Mouse (Mus musculus) kidney, embryonic 16.5 days (tissue): ENCODE results near the gene Iqsec1. TPM values are rescaled to one million over a fixed set of nuclear protein-coding genes. Genes with fewer than 3 reads are reported as not detected.

Source experiments
- ATAC-seq: fragments of 200-750 bp; cut with Nextera tagmentation; 2 replicates; pipeline ENCODE4 v1.8.0; 2017; ENCODE audit warnings: moderate TSS enrichment; ENCODE audit not compliant: low FRiP score, low TSS enrichment
- H3K27ac ChIP-seq: fragments of 300-500 bp; sonication (generic); 2 replicates; pipeline ENCODE4 v1.5.1; 2014; ENCODE audit warnings: low read length
- H3K27me3 ChIP-seq: fragments of 300-500 bp; sonication (generic); 2 replicates; pipeline ENCODE4 v1.6.1; 2014; ENCODE audit warnings: low read length, control low read depth, mixed read lengths; ENCODE audit not compliant: insufficient read depth
- H3K36me3 ChIP-seq: fragments of 300-500 bp; sonication (generic); 2 replicates; pipeline ENCODE4 v1.6.1; 2014; ENCODE audit warnings: low read length, control low read depth, mixed read lengths; ENCODE audit not compliant: insufficient read depth
- H3K4me1 ChIP-seq: fragments of 300-500 bp; sonication (generic); 2 replicates; pipeline ENCODE4 v1.6.1; 2014; ENCODE audit warnings: low read length, control low read depth, mixed read lengths; ENCODE audit not compliant: insufficient read depth
- H3K4me2 ChIP-seq: fragments of 300-500 bp; sonication (generic); replicated peaks from 2 replicates; pipeline ENCODE4 v1.6.1; 2014; ENCODE audit warnings: low read depth, low read length
- H3K4me3 ChIP-seq: fragments of 300-500 bp; sonication (generic); 2 replicates; pipeline ENCODE4 v1.5.1; 2014; ENCODE audit warnings: mild to moderate bottlenecking, low read length
- H3K9ac ChIP-seq: fragments of 300-500 bp; sonication (generic); replicated peaks from 2 replicates; pipeline ENCODE4 v1.6.1; 2014; ENCODE audit warnings: low read length
- H3K9me3 ChIP-seq: fragments of 300-500 bp; sonication (generic); 2 replicates; pipeline ENCODE4 v1.6.1; 2016; ENCODE audit warnings: low read length, control low read depth
- WGBS: fragments of 180-500 bp; shearing (Covaris S2); extraction: QIAGEN DNeasy Blood & Tissue Kit; methylation state at CpG from one replicate; pipeline ENCODE4 v1.1.7; 2014; 5-methylcytosine and 5-hydroxymethylcytosine counted together
- polyA plus RNA-seq: library from polyadenylated mRNA; unstranded; fragments of >200 nt; fragmentation: Nextera tagmentation; extraction: Ambion mirVana; gene quantifications from 2 replicates; pipeline ENCODE4 v1.2.1, GENCODE M21; 2015

Gene Iqsec1
- 10.5 and 10.9 TPM in 2 replicates for polyA plus RNA-seq

DNA sequence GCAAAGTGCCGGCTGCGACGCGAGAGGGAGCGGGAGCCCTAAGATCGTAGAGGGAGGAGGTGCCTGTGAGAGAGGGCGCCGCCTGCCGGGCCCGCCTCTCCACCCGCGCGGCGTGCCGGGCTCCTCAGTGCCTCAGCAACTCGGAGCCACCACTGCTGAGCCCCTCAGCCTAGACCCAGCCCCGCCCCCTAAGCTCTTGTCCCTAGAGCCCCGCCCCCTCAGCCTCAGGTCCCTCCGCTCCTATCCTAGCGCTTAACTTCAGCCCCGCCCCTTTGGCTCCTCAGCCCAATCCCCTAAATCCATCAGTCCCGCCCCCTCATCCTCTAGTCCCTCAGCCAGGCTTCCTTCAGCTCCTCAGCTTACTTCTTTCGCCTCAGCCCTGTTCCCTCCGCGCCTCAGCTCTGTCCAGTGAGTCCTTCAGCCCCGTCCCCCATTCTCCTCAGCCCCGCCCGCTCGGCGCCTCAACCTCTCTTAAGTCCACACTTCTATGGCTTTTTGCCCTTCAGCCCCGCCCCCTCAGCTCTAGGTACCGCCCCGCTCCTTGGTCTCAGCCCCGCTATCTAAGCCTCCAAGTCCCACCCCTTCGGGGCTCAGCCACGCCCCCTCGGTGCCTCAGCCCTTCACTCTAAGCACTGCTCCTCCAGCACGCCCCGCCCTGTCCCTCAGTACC is at the start of gene Iqsec1:
Gene Iqsec1, minus strand, starts transcription at position 38 of the 670 bp plus-strand sequence.
- peaks cover 12% of the 10 kb centered on the region for H3K4me1 ChIP-seq
- peaks cover 6% of the 10 kb centered on the region; the same call in 1 of the 2 replicates for H3K27me3 ChIP-seq
- H3K9ac ChIP-seq, result peak within 1 kb of the TSS; percentile 78
- peak within 1 kb of the TSS; percentile 99 for H3K4me2 ChIP-seq
- H3K36me3 ChIP-seq, result no peaks in the 10 kb centered on the region
- H3K27ac ChIP-seq, result peak within 1 kb of the TSS; percentile 63; the same call in 1 of the 2 replicates
- WGBS, result under 1% methylated on average over 36 of the region's 39 CpGs
- ATAC-seq, result peak; percentile 99
- peak within 1 kb of the TSS; percentile 69 for H3K4me3 ChIP-seq
- peaks cover 6% of the 10 kb centered on the region; the same call in 1 of the 2 replicates for H3K9me3 ChIP-seq

DNA sequence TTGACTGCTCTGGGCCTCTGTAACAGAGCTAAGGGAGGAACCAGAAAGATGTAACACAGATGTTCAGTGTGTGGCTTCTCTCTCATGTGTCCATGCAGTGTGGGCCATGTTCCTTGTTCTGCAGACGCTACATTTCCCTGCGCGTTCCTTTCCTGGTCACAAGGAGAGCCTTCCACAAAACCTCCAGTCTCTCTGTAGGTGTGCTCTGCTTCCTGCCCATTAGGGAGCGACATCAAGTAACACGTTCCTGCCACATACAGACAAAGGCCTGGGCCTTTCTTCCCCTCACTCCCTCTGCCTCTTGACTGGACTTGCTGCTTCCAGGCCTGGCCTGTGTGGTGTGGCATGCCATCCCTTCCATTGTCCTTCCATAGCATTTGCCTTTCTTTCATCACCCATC is 39.8 kb upstream of the Iqsec1 start:
- 89% methylated on average over 5 of the region's 5 CpGs for WGBS
- H3K27ac ChIP-seq, result no peak overlapping the region
- no peak overlapping the region for H3K4me3 ChIP-seq
- H3K4me1 ChIP-seq, result 0 out of 2 replicates have a peak, but pooled peaks cover 5% of the 10 kb centered on the region
- no peaks in the 10 kb centered on the region for H3K36me3 ChIP-seq
- no peak for ATAC-seq
- no peaks in the 10 kb centered on the region for H3K9me3 ChIP-seq
- no peak overlapping the region for H3K4me2 ChIP-seq
- no peaks in the 10 kb centered on the region for H3K27me3 ChIP-seq
- H3K9ac ChIP-seq, result no peak overlapping the region

DNA sequence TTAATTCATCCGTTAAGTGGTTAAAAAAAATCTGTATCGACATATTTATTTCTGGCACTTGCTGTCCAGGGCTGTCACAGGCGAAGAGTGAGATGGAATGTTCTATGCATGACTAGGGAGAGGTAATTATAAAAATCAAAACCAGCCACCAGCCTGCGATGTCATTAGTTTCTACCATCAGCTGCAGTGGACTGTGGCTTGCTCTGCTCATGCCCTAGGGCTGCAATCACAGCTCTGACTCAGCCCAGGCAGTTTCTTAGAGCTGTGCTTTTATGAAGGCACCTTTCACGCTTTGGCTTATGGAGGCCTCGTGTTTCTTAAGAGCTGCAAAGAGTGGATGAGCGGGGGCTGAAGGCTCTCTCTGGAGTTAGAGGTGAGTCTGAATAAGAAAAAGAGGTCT is 32.3 kb upstream of the Iqsec1 start:
- Histone ChIP-seq H3K4me3 (no peak overlapping the region), H3K27me3 (no peaks in the 10 kb centered on the region), H3K9ac (no peak overlapping the region), H3K27ac (peak overlapping the region; percentile 75), H3K9me3 (no peaks in the 10 kb centered on the region), H3K4me1 (0 out of 2 replicates have a peak, but pooled peaks cover 8% of the 10 kb centered on the region), H3K4me2 (no peak overlapping the region), H3K36me3 (no peaks in the 10 kb centered on the region)
- WGBS, result 59% methylated on average over 7 of the region's 7 CpGs
- ATAC-seq, result peak; percentile 78

DNA sequence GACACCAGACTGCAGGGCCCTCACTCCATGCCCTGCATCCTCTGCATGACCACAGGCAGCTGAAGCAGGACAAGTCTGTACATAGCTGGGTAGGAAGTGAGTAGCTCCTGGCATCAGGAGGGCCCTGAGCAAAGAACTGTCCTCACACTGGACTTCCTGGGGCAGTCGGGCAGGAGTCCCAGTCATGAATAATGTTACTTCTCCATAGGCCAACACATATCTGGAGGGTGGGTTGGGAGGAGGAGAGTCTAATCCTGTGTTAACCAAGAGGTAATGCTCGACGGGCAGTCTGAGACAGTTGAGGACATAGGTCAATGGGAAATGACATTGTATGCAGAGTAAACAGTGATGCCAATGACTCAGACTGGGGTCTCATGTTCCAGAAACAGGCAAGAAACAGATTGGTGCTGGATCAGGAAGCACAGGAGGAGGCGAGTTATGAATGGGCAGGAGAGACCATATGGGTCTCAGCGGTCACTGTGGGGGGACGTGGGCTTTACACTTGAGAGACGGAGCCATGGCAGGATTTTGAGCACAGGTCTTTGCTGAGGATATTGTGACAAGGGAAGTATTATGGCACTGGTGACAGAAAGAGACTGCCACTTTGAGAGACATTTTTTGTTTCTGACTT is 28.2 kb upstream of the Iqsec1 start:
- Histone ChIP-seq H3K27me3 (no peaks in the 10 kb centered on the region), H3K4me2 (no peak overlapping the region), H3K9me3 (no peaks in the 10 kb centered on the region), H3K36me3 (no peaks in the 10 kb centered on the region), H3K4me3 (no peak overlapping the region), H3K27ac (no peak overlapping the region), H3K4me1 (no peaks in the 10 kb centered on the region), H3K9ac (no peak overlapping the region)
- ATAC-seq, result no peak
- WGBS, result 65% methylated on average over 7 of the region's 7 CpGs

DNA sequence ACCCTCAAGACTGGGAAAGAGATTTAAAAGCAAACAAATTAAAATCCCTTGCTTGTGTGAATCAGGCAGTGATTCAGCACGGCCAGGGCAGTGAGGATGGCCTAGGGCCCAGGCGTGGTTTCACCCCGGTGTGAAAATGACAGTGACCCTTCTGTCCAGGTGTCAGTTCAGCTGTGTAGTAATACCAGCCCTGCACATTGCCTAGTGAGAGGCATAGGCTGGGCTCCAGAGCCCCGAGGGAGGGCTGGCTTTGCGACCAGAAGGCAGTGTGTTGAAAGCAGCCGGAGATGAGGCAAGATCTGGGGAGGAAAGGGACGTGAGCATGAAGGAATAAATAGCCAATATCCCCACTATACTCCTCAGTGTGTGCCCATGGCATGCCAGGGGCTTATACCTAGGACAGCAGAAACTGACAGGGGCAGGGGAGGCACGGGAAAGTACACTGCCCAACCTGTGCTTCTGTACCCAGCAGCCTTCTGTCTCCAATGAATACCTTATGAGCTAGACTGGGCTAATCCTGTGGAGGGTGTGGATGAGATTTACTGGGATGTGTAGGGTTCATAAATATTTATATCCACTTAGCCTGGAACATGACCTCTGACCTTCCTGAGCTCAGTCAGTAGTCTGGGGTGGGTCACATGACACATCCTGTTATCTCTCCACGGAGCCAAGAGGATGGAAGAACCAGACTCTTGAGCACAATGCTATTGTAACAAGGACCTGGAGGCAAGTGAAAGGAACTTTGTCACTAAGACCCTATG is 25.9 kb upstream of the Iqsec1 start:
- ATAC-seq, result no peak
- H3K36me3 ChIP-seq, result no peaks in the 10 kb centered on the region
- 61% methylated on average over 9 of the region's 9 CpGs for WGBS

DNA sequence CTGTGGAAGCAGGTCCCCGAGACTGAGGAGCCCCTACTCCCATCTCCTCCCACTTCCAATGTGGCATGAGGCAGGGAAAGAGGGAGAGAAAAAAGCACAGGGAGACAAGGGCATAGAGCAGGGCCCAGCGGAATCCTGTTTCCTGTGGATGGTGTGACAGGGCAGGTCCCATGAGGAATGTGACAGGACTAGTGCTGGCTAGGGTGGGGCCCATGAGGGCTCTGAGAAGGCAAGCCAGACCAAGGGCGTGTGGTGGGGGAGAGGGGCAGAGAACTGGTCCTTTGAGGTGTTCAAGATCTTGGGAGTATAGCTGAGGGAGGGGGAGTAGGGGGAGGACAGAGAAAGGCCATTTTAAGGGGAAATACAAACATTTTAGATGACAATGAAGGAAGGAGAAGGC is 24.0 kb upstream of the Iqsec1 start:
- 54% methylated on average over 3 of the region's 3 CpGs for WGBS
- Histone ChIP-seq H3K36me3 (no peaks in the 10 kb centered on the region), H3K9ac (no peak overlapping the region), H3K4me1 (no peaks in the 10 kb centered on the region), H3K4me3 (no peak overlapping the region), H3K4me2 (no peak overlapping the region), H3K27me3 (no peaks in the 10 kb centered on the region), H3K9me3 (no peaks in the 10 kb centered on the region), H3K27ac (no peak overlapping the region)
- ATAC-seq, result no peak

More for the DNA sequence above, 25.9 kb upstream of the Iqsec1 start:
- H3K4me1 ChIP-seq, result no peaks in the 10 kb centered on the region
- no peaks in the 10 kb centered on the region for H3K27me3 ChIP-seq
- no peaks in the 10 kb centered on the region for H3K9me3 ChIP-seq
- H3K4me3 ChIP-seq, result no peak overlapping the region
- no peak overlapping the region for H3K4me2 ChIP-seq
- H3K9ac ChIP-seq, result no peak overlapping the region
- no peak overlapping the region for H3K27ac ChIP-seq

DNA sequence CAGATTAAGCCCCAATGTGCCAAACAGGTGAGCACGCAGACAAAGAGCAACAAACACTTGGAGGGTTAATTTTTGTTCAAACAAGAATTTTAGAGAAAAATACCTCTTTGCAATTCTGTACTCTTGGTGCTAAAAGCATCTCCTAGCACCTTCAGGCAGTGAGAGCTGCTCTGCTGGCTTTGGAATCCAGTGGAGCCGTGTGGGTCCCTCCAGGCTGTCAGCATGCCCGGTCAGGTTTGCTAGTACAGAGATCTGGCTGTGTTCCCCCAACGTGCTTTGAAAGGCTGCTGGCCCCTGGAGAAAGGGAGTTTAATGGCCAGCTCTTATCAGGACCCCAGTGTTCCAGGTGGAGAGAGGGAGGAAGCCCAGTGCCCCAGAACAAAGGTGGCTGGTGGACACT is 23.1 kb upstream of the Iqsec1 start:
- Histone ChIP-seq H3K9me3 (no peaks in the 10 kb centered on the region), H3K9ac (no peak overlapping the region), H3K36me3 (no peaks in the 10 kb centered on the region), H3K27ac (no peak overlapping the region), H3K4me2 (no peak overlapping the region), H3K4me1 (no peaks in the 10 kb centered on the region), H3K27me3 (no peaks in the 10 kb centered on the region), H3K4me3 (no peak overlapping the region)
- ATAC-seq, result no peak
- 56% methylated on average over 4 of the region's 4 CpGs for WGBS

DNA sequence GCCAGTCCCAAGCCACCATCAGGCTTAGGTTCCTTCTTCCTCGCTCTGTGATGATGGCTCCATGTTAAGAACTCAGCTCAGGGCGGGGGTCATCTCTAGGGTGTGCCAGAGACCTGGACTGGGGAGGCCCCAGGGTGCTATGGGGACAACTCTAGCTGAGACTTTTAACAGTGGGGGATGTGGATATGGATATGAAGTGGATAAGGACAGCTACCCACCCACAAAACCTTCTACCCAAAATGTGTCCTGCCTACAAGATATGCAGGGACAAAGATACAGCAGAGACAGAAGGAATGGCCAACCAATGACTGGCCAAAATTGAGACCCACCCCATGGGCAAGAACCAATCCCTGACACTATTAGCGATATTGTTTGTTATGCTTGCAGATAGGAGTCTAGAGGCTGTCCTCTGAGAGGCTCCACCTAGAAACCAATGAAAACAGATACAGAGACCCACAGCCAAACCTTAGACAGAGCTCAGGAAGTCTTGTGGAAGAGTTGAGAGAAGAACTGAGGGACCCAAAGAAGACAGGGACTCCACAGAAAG is 19.9 kb upstream of the Iqsec1 start:
- H3K4me3 ChIP-seq, result no peak overlapping the region
- no peaks in the 10 kb centered on the region for H3K27me3 ChIP-seq
- H3K4me1 ChIP-seq, result no peaks in the 10 kb centered on the region
- no peak for ATAC-seq
- 88% methylated on average over 3 of the region's 3 CpGs for WGBS
- no peak overlapping the region for H3K9ac ChIP-seq
- no peaks in the 10 kb centered on the region for H3K9me3 ChIP-seq
- no peak overlapping the region for H3K27ac ChIP-seq
- H3K4me2 ChIP-seq, result no peak overlapping the region
- H3K36me3 ChIP-seq, result no peaks in the 10 kb centered on the region

DNA sequence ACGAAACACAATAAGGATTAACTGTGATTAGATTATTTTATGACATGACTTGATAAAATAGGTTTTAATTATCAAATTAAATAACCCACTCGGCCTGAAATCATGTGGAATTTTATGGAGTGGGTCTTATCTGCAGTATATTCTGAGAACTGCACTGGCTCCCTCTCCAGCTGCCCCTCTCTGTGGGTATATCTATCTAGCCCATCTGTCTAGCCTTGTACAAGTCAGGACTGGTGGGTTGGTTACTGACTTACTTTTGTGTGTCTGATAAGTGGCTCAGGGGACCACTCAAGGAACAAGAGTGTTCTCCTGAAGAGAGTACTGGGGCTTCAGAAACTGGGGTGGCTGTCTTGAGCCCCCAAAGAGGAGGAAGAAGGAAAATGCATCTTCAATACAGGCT is 18.7 kb upstream of the Iqsec1 start:
- no peaks in the 10 kb centered on the region for H3K36me3 ChIP-seq
- 64% methylated on average over 2 of the region's 2 CpGs for WGBS

More for the DNA sequence above, 18.7 kb upstream of the Iqsec1 start:
- Histone ChIP-seq H3K4me2 (no peak overlapping the region), H3K4me1 (no peaks in the 10 kb centered on the region), H3K4me3 (no peak overlapping the region), H3K9ac (no peak overlapping the region), H3K9me3 (no peaks in the 10 kb centered on the region), H3K27ac (no peak overlapping the region), H3K27me3 (no peaks in the 10 kb centered on the region)
- no peak for ATAC-seq
